In genomic region chr14:103643933-103644332, GRCm38 (mm10) we compare ENCODE assay signal across 25 mouse cellular contexts. TPM values are rescaled to one million over a fixed set of nuclear protein-coding genes. Genes with fewer than 3 reads are reported as not detected.
DNase-seq lines count a peak whose midpoint lies in the region; ATAC-seq lines count a peak whose summit lies in the region.
"Had no signal": no experiment of that assay in that cellular context is flagged by ENCODE, and none has a peak within 500 bp of the region (broad histone marks: within the 10 kb centered on the region; RNA-seq: fewer than 3 reads in every experiment).

No protein-coding gene starts in this region.

- H3K4me1 ChIP-seq in hindbrain, embryonic 10.5 days (replicated peaks), result peaks cover 30% of the 10 kb centered on the region
- H3K4me1 ChIP-seq in hindbrain, embryonic 12.5 days, result peaks cover 11% of the 10 kb centered on the region
- no peaks in the 10 kb centered on the region; the same call in 1 of the 2 replicates for H3K4me1 ChIP-seq in neural tube, embryonic 12.5 days
- H3K4me1 ChIP-seq: heart, embryonic 10.5 days; heart, embryonic 13.5 days had no signal

- no peaks in the 10 kb centered on the region for H3K9me3 ChIP-seq in hindbrain, embryonic 10.5 days
- H3K9me3 ChIP-seq in hindbrain, embryonic 12.5 days (replicated peaks), result no peaks in the 10 kb centered on the region
- H3K9me3 ChIP-seq in neural tube, embryonic 12.5 days, result no peaks in the 10 kb centered on the region
- H3K9me3 ChIP-seq: forebrain, embryonic 10.5 days; forebrain, embryonic 13.5 days; heart, embryonic 10.5 days; heart, embryonic 13.5 days; hindbrain, embryonic 15.5 days had no signal

- no peak overlapping the region for H3K4me2 ChIP-seq in hindbrain, embryonic 12.5 days (replicated peaks)
- H3K4me2 ChIP-seq in neural tube, embryonic 12.5 days (replicated peaks), result no peak overlapping the region
- H3K4me2 ChIP-seq: forebrain, embryonic 13.5 days; heart, embryonic 13.5 days; hindbrain, embryonic 15.5 days had no signal

- peak; percentile 11 for DNase-seq in embryo, embryonic 10 days (ENCODE audit: low spot score)
- no peak for DNase-seq in embryo, embryonic 11 days
- no peak for DNase-seq in hindbrain, embryonic 10.5 days (ENCODE audit: low spot score)
- DNase-seq in neural tube, embryonic 10.5 days (ENCODE audit: extremely low spot score, low spot score), result no peak
- peak; percentile 57 for DNase-seq in retina, postnatal 1 day
- no peak for DNase-seq in lung, postnatal 4 days
- DNase-seq: adrenal gland, adult 8-10 months; adrenal gland, postnatal 25 days; cerebellum, adult 11-12 months; cerebellum, adult 8-10 months; cerebellum, postnatal 10 days; cerebellum, postnatal 36 days; gastrocnemius, postnatal 10 days; gastrocnemius, postnatal 36 days; heart, postnatal 14 days; heart, postnatal 4 days had no signal

- no peaks in the 10 kb centered on the region for H3K36me3 ChIP-seq in hindbrain, embryonic 10.5 days
- H3K36me3 ChIP-seq in hindbrain, embryonic 12.5 days, result no peaks in the 10 kb centered on the region
- H3K36me3 ChIP-seq in neural tube, embryonic 12.5 days, result no peaks in the 10 kb centered on the region
- H3K36me3 ChIP-seq: forebrain, embryonic 10.5 days; heart, embryonic 10.5 days; heart, embryonic 13.5 days; hindbrain, embryonic 15.5 days had no signal

- H3K27ac ChIP-seq in hindbrain, embryonic 10.5 days, result peak overlapping the region; percentile 62
- H3K27ac ChIP-seq in hindbrain, embryonic 12.5 days, result no peak overlapping the region
- no peak overlapping the region for H3K27ac ChIP-seq in neural tube, embryonic 12.5 days
- H3K27ac ChIP-seq: forebrain, embryonic 10.5 days; forebrain, embryonic 13.5 days; heart, embryonic 10.5 days; heart, embryonic 13.5 days; hindbrain, embryonic 15.5 days had no signal

- no peaks in the 10 kb centered on the region for H3K27me3 ChIP-seq in hindbrain, embryonic 10.5 days (ENCODE audit: insufficient read depth, poor library complexity, severe bottlenecking)
- H3K27me3 ChIP-seq in hindbrain, embryonic 12.5 days, result no peaks in the 10 kb centered on the region
- H3K27me3 ChIP-seq in neural tube, embryonic 12.5 days (replicated peaks), result no peaks in the 10 kb centered on the region
- H3K27me3 ChIP-seq: forebrain, embryonic 13.5 days; hindbrain, embryonic 15.5 days had no signal

- 50% methylated on average over 3 of the region's 3 CpGs for WGBS in hindbrain, embryonic 10.5 days
- 39% methylated on average over 3 of the region's 3 CpGs for WGBS in hindbrain, embryonic 12.5 days
- 28% methylated on average over 3 of the region's 3 CpGs for WGBS in neural tube, embryonic 12.5 days

- no peak overlapping the region for H3K9ac ChIP-seq in hindbrain, embryonic 12.5 days
- no peak overlapping the region for H3K9ac ChIP-seq in neural tube, embryonic 12.5 days
- H3K9ac ChIP-seq: forebrain, embryonic 13.5 days; heart, embryonic 13.5 days; hindbrain, embryonic 15.5 days had no signal

- no peak for ATAC-seq in hindbrain, embryonic 12.5 days (ENCODE audit: low FRiP score)
- ATAC-seq in neural tube, embryonic 12.5 days (ENCODE audit: low FRiP score, low read depth), result peak; percentile 61; the same call in 1 of the 2 replicates
- ATAC-seq: activated CD4-positive, CD25-positive, alpha-beta regulatory T cell, adult 4 months; forebrain, embryonic 13.5 days; forebrain, embryonic 16.5 days had no signal

- no peak overlapping the region for H3K4me3 ChIP-seq in hindbrain, embryonic 10.5 days
- H3K4me3 ChIP-seq in hindbrain, embryonic 12.5 days, result no peak overlapping the region
- H3K4me3 ChIP-seq in neural tube, embryonic 12.5 days, result no peak overlapping the region
- H3K4me3 ChIP-seq: forebrain, embryonic 10.5 days; forebrain, embryonic 13.5 days; heart, embryonic 10.5 days; heart, embryonic 13.5 days; hindbrain, embryonic 15.5 days had no signal

RNA-seq across cellular contexts. Expression of gene Slain1, which starts 6.1 kb away (rescaled TPM):
- polyA plus RNA-seq in hindbrain, embryonic 10.5 days (2016; fragmentation: Nextera tagmentation; extraction: Ambion mirVana), result 8.2 and 13.3 TPM in 2 replicates
- polyA plus RNA-seq in hindbrain, embryonic 12.5 days (2016; fragmentation: Nextera tagmentation; extraction: Ambion mirVana), result 19.9 and 22.8 TPM in 2 replicates
- polyA plus RNA-seq in neural tube, embryonic 12.5 days (2016; fragmentation: Nextera tagmentation; extraction: Ambion mirVana), result 20.1 and 22.5 TPM in 2 replicates

Comparison
In these comparisons a context has a peak if more than half of its experiments do, and no peak if none do; other contexts are left out.
1. DNase-seq: peak in embryo, embryonic 10 days (single experiment) and retina, postnatal 1 day (single experiment); none in embryo, embryonic 11 days (single experiment), hindbrain, embryonic 10.5 days (single experiment), neural tube, embryonic 10.5 days (single experiment) and lung, postnatal 4 days (0 of 2).